Mouse (Mus musculus) splenic B cell, adult 2 months (primary cell): ENCODE measurements around the gene Slc12a5.

Experiments used
- DNase-seq: peaks from one replicate; pipeline ENCODE4 v3.0.0-alpha.2; 2011; ENCODE audit warnings: low read depth, low spot score
- H3K27me3 ChIP-seq: 2 replicates; pipeline ENCODE4 v1.6.1; 2012; ENCODE audit warnings: mild to moderate bottlenecking, low read length, moderate library complexity, mixed read lengths; ENCODE audit not compliant: control insufficient read depth, poor library complexity, insufficient read depth, severe bottlenecking
- H3K36me3 ChIP-seq: 2 replicates; pipeline ENCODE4 v1.6.1; 2012; ENCODE audit warnings: mild to moderate bottlenecking, low read length, moderate library complexity, mixed read lengths; ENCODE audit not compliant: control insufficient read depth, poor library complexity, insufficient read depth, severe bottlenecking

The Slc12a5 gene

GRCm38 (mm10) chr2:165007986-165008385, 47.4 kb downstream of the Slc12a5 start:
- DNase-seq, result no peak
- H3K36me3 ChIP-seq, result peaks cover 21% of the 10 kb centered on the region

GRCm38 (mm10) chr2:165009161-165009560, 48.6 kb downstream of the Slc12a5 start:
- peaks cover 21% of the 10 kb centered on the region for H3K36me3 ChIP-seq
- DNase-seq, result no peak

More at GRCm38 (mm10) chr2:165007986-165008385, 47.4 kb downstream of the Slc12a5 start:
- H3K27me3 ChIP-seq, result no peaks in the 10 kb centered on the region

GRCm38 (mm10) chr2:165009581-165009980, 49.0 kb downstream of the Slc12a5 start:
- H3K36me3 ChIP-seq, result peaks cover 21% of the 10 kb centered on the region
- DNase-seq, result no peak
- no peaks in the 10 kb centered on the region for H3K27me3 ChIP-seq

More at GRCm38 (mm10) chr2:165009161-165009560, 48.6 kb downstream of the Slc12a5 start:
- H3K27me3 ChIP-seq, result no peaks in the 10 kb centered on the region

GRCm38 (mm10) chr2:165010351-165010750, 49.7 kb downstream of the Slc12a5 start:
- no peaks in the 10 kb centered on the region for H3K27me3 ChIP-seq
- peaks cover 21% of the 10 kb centered on the region; the same call in 1 of the 2 replicates for H3K36me3 ChIP-seq
- no peak for DNase-seq

- Histone ChIP-seq H3K36me3 (peaks cover 8% of the 10 kb centered on the region; the same call in 1 of the 2 replicates), H3K27me3 (no peaks in the 10 kb centered on the region)
- DNase-seq, result no peak
Measured at GRCm38 (mm10) chr2:165014935-165015334, 54.3 kb downstream of the Slc12a5 start.

- DNase-seq, result no peak
- Histone ChIP-seq H3K27me3 (no peaks in the 10 kb centered on the region), H3K36me3 (peaks cover 2% of the 10 kb centered on the region; the same call in 1 of the 2 replicates)
Measured at GRCm38 (mm10) chr2:165020490-165020889, 59.9 kb downstream of the Slc12a5 start.

- no peaks in the 10 kb centered on the region; the same call in 1 of the 2 replicates for H3K36me3 ChIP-seq
- no peaks in the 10 kb centered on the region for H3K27me3 ChIP-seq
- peak; percentile 12 for DNase-seq
Measured at GRCm38 (mm10) chr2:165027163-165027562, 66.6 kb downstream of the Slc12a5 start.

- no peaks in the 10 kb centered on the region for H3K27me3 ChIP-seq
- no peaks in the 10 kb centered on the region for H3K36me3 ChIP-seq
- no peak for DNase-seq
Measured at GRCm38 (mm10) chr2:165032533-165032932, 71.9 kb downstream of the Slc12a5 start.

GRCm38 (mm10) chr2:165033306-165033705, 72.7 kb downstream of the Slc12a5 start:
- no peak for DNase-seq
- no peaks in the 10 kb centered on the region for H3K27me3 ChIP-seq
- no peaks in the 10 kb centered on the region for H3K36me3 ChIP-seq

- peak; percentile 96 for DNase-seq
- H3K27me3 ChIP-seq, result no peaks in the 10 kb centered on the region
- H3K36me3 ChIP-seq, result no peaks in the 10 kb centered on the region
Measured at GRCm38 (mm10) chr2:165034131-165035057, 73.8 kb downstream of the Slc12a5 start, which contains the start of gene Ncoa5. Gene Ncoa5 (minus strand): TSS chr2:165034867.

GRCm38 (mm10) chr2:165035058-165035431, 74.4 kb downstream of the Slc12a5 start:
- Histone ChIP-seq H3K36me3 (no peaks in the 10 kb centered on the region), H3K27me3 (no peaks in the 10 kb centered on the region)
- no peak for DNase-seq

GRCm38 (mm10) chr2:165037415-165037814, 76.8 kb downstream of the Slc12a5 start:
- Histone ChIP-seq H3K36me3 (no peaks in the 10 kb centered on the region), H3K27me3 (no peaks in the 10 kb centered on the region)
- no peak for DNase-seq

GRCm38 (mm10) chr2:165042126-165042525, 81.5 kb downstream of the Slc12a5 start:
- Histone ChIP-seq H3K36me3 (no peaks in the 10 kb centered on the region), H3K27me3 (no peaks in the 10 kb centered on the region)
- no peak for DNase-seq

GRCm38 (mm10) chr2:165043090-165043636, 82.6 kb downstream of the Slc12a5 start:
- peak; percentile 49 for DNase-seq

GRCm38 (mm10) chr2:165043729-165044128, 83.1 kb downstream of the Slc12a5 start:
- DNase-seq, result no peak
- Histone ChIP-seq H3K36me3 (no peaks in the 10 kb centered on the region), H3K27me3 (no peaks in the 10 kb centered on the region)

More at GRCm38 (mm10) chr2:165043090-165043636, 82.6 kb downstream of the Slc12a5 start:
- no peaks in the 10 kb centered on the region for H3K36me3 ChIP-seq
- no peaks in the 10 kb centered on the region for H3K27me3 ChIP-seq
